Mouse (Mus musculus) CH12.LX (cell line): ENCODE measurements at regions not wholly inside any gene's neighbourhood (a gene's known extent, or its start where the extent isn't known, plus 50 kb on each side); places are given as distances from the start of the nearest gene placed in this dataset.

ENCODE experiments used
- DNase-seq: peaks from one replicate; pipeline ENCODE4 v3.0.0-alpha.2; 2013; ENCODE audit errors: extremely low read depth
- H3K27ac ChIP-seq: 2 replicates; pipeline ENCODE4 v1.5.1; 2012; ENCODE audit warnings: low read depth, mild to moderate bottlenecking, control low read depth, moderate library complexity; ENCODE audit not compliant: insufficient read depth
- H3K27me3 ChIP-seq: replicated peaks from 2 replicates; pipeline ENCODE3; 2012; ENCODE audit warnings: inconsistent platforms
- H3K36me3 ChIP-seq, 2 experiments: replicated peaks in 1 of 2; 2 replicates each; pipeline versions ENCODE3 to v1.6.1; 2012; ENCODE audit warnings: inconsistent platforms in 1 of 2, low read length in 1 of 2, mild to moderate bottlenecking in 1 of 2, mixed read lengths in 1 of 2, moderate library complexity in 1 of 2; ENCODE audit not compliant: control insufficient read depth in 1 of 2, insufficient read depth in 1 of 2
- H3K4me1 ChIP-seq, 2 experiments: 2 replicates each; pipeline ENCODE4 v1.6.1; 2012; ENCODE audit warnings: inconsistent platforms in 1 of 2, moderate library complexity in 1 of 2; ENCODE audit not compliant: insufficient read depth in 2 of 2, control insufficient read depth in 1 of 2
- H3K4me2 ChIP-seq: 2 replicates; pipeline ENCODE4 v1.6.1; 2012; ENCODE audit warnings: low read depth, mild to moderate bottlenecking, control low read depth; ENCODE audit not compliant: poor library complexity, insufficient read depth, severe bottlenecking
- H3K4me3 ChIP-seq, 3 experiments: fragments of 150-350 bp in 1 of 3; sonication (generic) in 1 of 3; replicated peaks in 1 of 3; 2 replicates each; pipeline versions ENCODE3 to v1.5.1; 2011 to 2012; ENCODE audit warnings: low read depth in 2 of 3, low read length in 2 of 3, mild to moderate bottlenecking in 2 of 3, moderate library complexity in 2 of 3, control low read depth in 1 of 3, improper control_type of control experiment in 1 of 3, inconsistent platforms in 1 of 3, mixed read lengths in 1 of 3; ENCODE audit not compliant: poor library complexity in 1 of 3
- H3K79me2 ChIP-seq: replicated peaks from 2 replicates; pipeline ENCODE4 v1.6.1; 2012; ENCODE audit warnings: mild to moderate bottlenecking, moderate library complexity; ENCODE audit not compliant: control insufficient read depth, poor library complexity, insufficient read depth, severe bottlenecking; ENCODE audit errors: extremely low read depth
- H3K9ac ChIP-seq: 2 replicates; pipeline ENCODE4 v1.6.1; 2012; ENCODE audit warnings: low read depth, mild to moderate bottlenecking, control low read depth, moderate library complexity; ENCODE audit not compliant: insufficient read depth
- H3K9me3 ChIP-seq: replicated peaks from 2 replicates; pipeline ENCODE3; 2012; ENCODE audit warnings: low read length, inconsistent platforms, mixed read lengths
- BHLHE40 ChIP-seq: IDR thresholded peaks from 2 replicates; pipeline ENCODE4 v1.6.1; 2011; ENCODE audit warnings: mild to moderate bottlenecking, low read depth, low read length, improper control_type of control experiment
- CHD1 ChIP-seq: IDR thresholded peaks from 2 replicates; pipeline ENCODE4 v1.6.1; 2012; ENCODE audit warnings: low read depth, low read length, improper control_type of control experiment, inconsistent platforms
- CHD2 ChIP-seq: IDR thresholded peaks from 2 replicates; pipeline ENCODE4 v1.6.1; 2011; ENCODE audit warnings: low read length, improper control_type of control experiment
- CTCF ChIP-seq, 2 experiments: IDR thresholded peaks in 1 of 2; conservative IDR thresholded peaks in 1 of 2; 2 replicates each; pipeline ENCODE4 v1.5.1; 2011 to 2012; ENCODE audit warnings: low read depth in 2 of 2, low read length in 2 of 2, improper control_type of control experiment in 1 of 2, inconsistent platforms in 1 of 2, mild to moderate bottlenecking in 1 of 2, moderate library complexity in 1 of 2
- EP300 ChIP-seq: IDR thresholded peaks from 2 replicates; pipeline ENCODE4 v1.6.1; 2011; ENCODE audit warnings: low read length, improper control_type of control experiment
- HCFC1 ChIP-seq: IDR thresholded peaks from 2 replicates; pipeline ENCODE4 v1.6.1; 2012; ENCODE audit warnings: low read depth, mild to moderate bottlenecking, inconsistent platforms, low read length, improper control_type of control experiment
- IRF4 ChIP-seq: IDR thresholded peaks from 2 replicates; pipeline ENCODE4 v1.6.1; 2014; ENCODE audit warnings: low read depth, mild to moderate bottlenecking, inconsistent platforms, low read length, improper control_type of control experiment
- JUN ChIP-seq: IDR thresholded peaks from 2 replicates; pipeline ENCODE4 v1.6.1; 2011; ENCODE audit warnings: low read depth, mild to moderate bottlenecking, low read length, improper control_type of control experiment, moderate library complexity; ENCODE audit not compliant: insufficient read depth
- JUND ChIP-seq: conservative IDR thresholded peaks from 2 replicates; pipeline ENCODE4 v1.6.1; 2011; ENCODE audit warnings: low read depth, low read length, improper control_type of control experiment
- MAX ChIP-seq: IDR thresholded peaks from 2 replicates; pipeline ENCODE4 v1.6.1; 2011; ENCODE audit warnings: low read length, improper control_type of control experiment
- MXI1 ChIP-seq: IDR thresholded peaks from 2 replicates; pipeline ENCODE4 v1.6.1; 2011; ENCODE audit warnings: mild to moderate bottlenecking, low read depth, low read length, improper control_type of control experiment
- MYC ChIP-seq: IDR thresholded peaks from 2 replicates; pipeline ENCODE4 v1.6.1; 2011; ENCODE audit warnings: low read depth, mild to moderate bottlenecking, improper control_type of control experiment, low read length
- NELFE ChIP-seq: IDR thresholded peaks from 2 replicates; pipeline ENCODE4 v1.6.1; 2011; ENCODE audit warnings: low read depth, low read length, improper control_type of control experiment
- NRF1 ChIP-seq: IDR thresholded peaks from 2 replicates; pipeline ENCODE4 v1.6.1; 2014; ENCODE audit warnings: low read depth, mild to moderate bottlenecking, inconsistent platforms, low read length, improper control_type of control experiment, moderate library complexity
- PAX5 ChIP-seq: IDR thresholded peaks from 2 replicates; pipeline ENCODE4 v1.6.1; 2012; ENCODE audit warnings: low read length, inconsistent platforms, mixed read lengths
- POLR2A ChIP-seq: IDR thresholded peaks from 2 replicates; pipeline ENCODE4 v1.6.1; 2011; ENCODE audit warnings: low read depth, mild to moderate bottlenecking, improper control_type of control experiment, low read length
- SIN3A ChIP-seq: IDR thresholded peaks from 2 replicates; pipeline ENCODE4 v1.6.1; 2012; ENCODE audit warnings: low read length, improper control_type of control experiment, inconsistent platforms
- TBP ChIP-seq: conservative IDR thresholded peaks from 2 replicates; pipeline ENCODE4 v1.6.1; 2011; ENCODE audit warnings: low read depth, low read length, improper control_type of control experiment
- UBTF ChIP-seq: IDR thresholded peaks from 2 replicates; pipeline ENCODE4 v1.6.1; 2012; ENCODE audit warnings: low read depth, mild to moderate bottlenecking, inconsistent platforms, low read length, improper control_type of control experiment, moderate library complexity
- USF1 ChIP-seq: IDR thresholded peaks from 2 replicates; pipeline ENCODE4 v1.6.1; 2014; ENCODE audit warnings: low read depth, mild to moderate bottlenecking, inconsistent platforms, low read length, improper control_type of control experiment
- USF2 ChIP-seq: conservative IDR thresholded peaks from 2 replicates; pipeline ENCODE4 v1.6.1; 2011; ENCODE audit warnings: low read depth, low read length, improper control_type of control experiment
- ZC3H11A ChIP-seq: IDR thresholded peaks from 2 replicates; pipeline ENCODE4 v1.6.1; 2012; ENCODE audit warnings: low read depth, mild to moderate bottlenecking, inconsistent platforms, low read length, improper control_type of control experiment
- ZKSCAN1 ChIP-seq: IDR thresholded peaks from 2 replicates; pipeline ENCODE4 v1.6.1; 2012; ENCODE audit warnings: low read depth, inconsistent platforms, low read length, improper control_type of control experiment, borderline replicate concordance
- ZNF384 ChIP-seq: IDR thresholded peaks from 2 replicates; pipeline ENCODE4 v1.6.1; 2012; ENCODE audit warnings: low read depth, low read length, improper control_type of control experiment, inconsistent platforms
- dilution Hi-C: fragments of 300-500 bp; cut with MboI; formaldehyde crosslinking; loops from 2 replicates; pipeline ENCODE4 v1.14.3; 2020; ENCODE audit warnings: low sequenced_read_pairs; ENCODE audit not compliant: extremely low pct_unique_long_range_greater_than_20kb, extremely low pct_ligation_motif_present
- in situ Hi-C: fragments of 300-500 bp; cut with MboI; formaldehyde crosslinking; loops from 3 replicates; pipeline ENCODE4 v1.14.3; 2019; ENCODE audit warnings: low sequenced_read_pairs, low pct_ligation_motif_present, low pct_unique_long_range_greater_than_20kb, mixed read lengths

- no peaks in the 10 kb centered on the region for H3K4me1 ChIP-seq
- H3K9me3 ChIP-seq, result no peaks in the 10 kb centered on the region
- no peaks in the 10 kb centered on the region for H3K79me2 ChIP-seq
- no peaks in the 10 kb centered on the region for H3K36me3 ChIP-seq
- H3K4me3 ChIP-seq, result no peak overlapping the region
- TF ChIP-seq ZC3H11A, result no peak
- TF ChIP-seq CHD1, result no peak
- no peak for TF ChIP-seq UBTF
- no peak for TF ChIP-seq ZNF384
- TF ChIP-seq MAX, result no peak
- no peak for TF ChIP-seq EP300
- no peak for TF ChIP-seq CHD2
- no peak for TF ChIP-seq PAX5
- TF ChIP-seq HCFC1, result no peak
- TF ChIP-seq USF2, result no peak
- no peak for TF ChIP-seq NELFE
- TF ChIP-seq JUND, result no peak
- TF ChIP-seq MXI1, result no peak
- no peak for TF ChIP-seq ZKSCAN1
- TF ChIP-seq TBP, result no peak
- TF ChIP-seq USF1, result no peak
- no peak for TF ChIP-seq MYC
- no peak for TF ChIP-seq SIN3A
- in situ Hi-C loops, result no loop called here
- dilution Hi-C loops, result no loop called here
- no peaks in the 10 kb centered on the region for H3K27me3 ChIP-seq
- H3K27ac ChIP-seq, result no peak overlapping the region
- no peak for DNase-seq
- no peak overlapping the region for H3K4me2 ChIP-seq
- no peak overlapping the region for H3K9ac ChIP-seq
These were observed 195.9 kb upstream of the Kif2a start for GRCm38 (mm10) chr13:107217825-107218224.

- H3K27me3 ChIP-seq, result no peaks in the 10 kb centered on the region
- no peak overlapping the region for H3K4me3 ChIP-seq
- H3K36me3 ChIP-seq, result no peaks in the 10 kb centered on the region
- in situ Hi-C loops (no loop called here), dilution Hi-C loops (no loop called here)
- DNase-seq, result no peak
- no peaks in the 10 kb centered on the region for H3K79me2 ChIP-seq
- no peaks in the 10 kb centered on the region for H3K9me3 ChIP-seq
- peaks cover 0 to 7% of the 10 kb centered on the region in 2 experiments; a peak in 2 of 4 replicates for H3K4me1 ChIP-seq
- H3K4me2 ChIP-seq, result no peak overlapping the region
- TF ChIP-seq CTCF (conservative IDR thresholded peaks at IDR 0.05 in 1 of 2, IDR thresholded peaks at IDR 0.05 in 1 of 2; ENCODE audit: low read depth in 2 of 2, low read length in 2 of 2) (no peak), USF2 (no peak), BHLHE40 (no peak), JUN (no peak), ZNF384 (no peak), POLR2A (no peak), IRF4 (no peak), NELFE (no peak), TBP (no peak), NRF1 (no peak)
- no peak overlapping the region for H3K9ac ChIP-seq
- no peak overlapping the region for H3K27ac ChIP-seq
These were observed 191.4 kb upstream of the Kif2a start for GRCm38 (mm10) chr13:107213281-107213680.
